Mouse (Mus musculus): Measurements from ENCODE around the gene Ggact.

The Ggact gene

DNA sequence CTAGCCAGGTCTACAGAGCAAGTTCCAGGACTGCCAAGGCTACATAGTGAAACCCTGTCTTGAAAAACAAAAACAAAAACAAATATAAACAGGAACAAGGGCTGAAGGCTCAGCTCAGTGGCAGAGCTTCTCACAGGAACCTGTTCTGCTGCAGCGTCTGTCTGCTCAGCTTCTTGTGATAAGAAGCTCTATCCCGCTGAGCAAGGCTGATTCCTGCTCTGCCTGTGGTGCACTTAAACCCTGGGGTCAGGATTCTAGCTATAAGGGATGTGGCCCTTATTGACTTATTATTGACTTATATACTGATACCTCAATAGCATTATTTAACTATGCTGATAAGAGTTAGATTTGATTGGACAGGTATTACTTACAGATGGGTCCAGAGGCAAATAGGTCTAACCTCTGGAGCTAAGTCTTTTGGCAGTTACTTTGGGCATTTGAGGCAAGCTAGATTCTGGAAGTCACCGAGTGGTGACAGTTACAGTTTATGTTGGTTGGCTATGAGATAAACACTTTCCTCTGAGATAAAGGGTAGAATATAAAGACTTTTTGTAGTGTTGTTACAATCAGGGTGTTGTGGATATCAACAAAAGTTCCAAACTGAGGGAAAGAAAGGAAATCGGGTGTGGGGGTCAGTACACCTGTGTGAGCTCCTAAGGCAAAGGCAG, 48.0 kb downstream of the Ggact start:
- DNase-seq: no peak

DNA sequence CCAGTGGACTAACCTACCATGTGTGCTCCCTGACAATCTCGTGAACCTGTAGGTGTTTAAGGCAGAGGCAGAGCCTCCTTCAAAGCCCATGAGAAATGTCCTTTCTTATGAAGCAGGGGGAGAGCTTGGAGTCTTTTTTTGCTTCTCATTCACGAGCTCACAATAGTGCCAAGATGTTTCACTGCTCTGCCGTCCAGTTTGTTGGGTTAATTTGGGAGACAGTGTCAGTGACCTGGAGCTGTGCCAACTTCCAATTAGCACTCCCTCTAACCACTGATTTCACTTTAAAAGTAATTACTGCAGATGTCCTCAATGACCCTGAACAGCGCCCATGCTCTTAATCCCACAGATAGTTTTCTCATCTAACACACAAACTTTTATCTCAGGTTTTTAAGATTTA, 50.9 kb downstream of the Ggact start:
- no peak for DNase-seq

DNA sequence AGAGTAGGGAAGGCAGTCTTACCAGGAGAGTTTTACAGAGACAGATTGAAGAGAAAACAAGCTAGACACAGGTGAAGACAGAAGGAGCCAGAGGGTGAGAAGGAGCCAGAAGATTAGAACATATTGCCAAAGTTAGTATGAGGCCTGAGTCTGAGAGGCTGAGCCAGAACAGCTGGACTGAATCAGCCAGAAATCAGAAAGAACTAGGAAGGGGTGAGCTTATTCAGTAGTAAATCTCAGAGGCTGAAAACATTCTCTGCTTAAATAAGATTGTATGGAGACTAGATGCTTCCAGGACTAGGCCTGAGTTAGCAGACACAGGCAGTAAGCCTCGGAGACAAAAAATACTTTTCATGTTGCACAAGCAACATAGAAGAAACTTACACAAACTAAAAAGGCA, 53.8 kb downstream of the Ggact start:
- no peak for DNase-seq

DNA sequence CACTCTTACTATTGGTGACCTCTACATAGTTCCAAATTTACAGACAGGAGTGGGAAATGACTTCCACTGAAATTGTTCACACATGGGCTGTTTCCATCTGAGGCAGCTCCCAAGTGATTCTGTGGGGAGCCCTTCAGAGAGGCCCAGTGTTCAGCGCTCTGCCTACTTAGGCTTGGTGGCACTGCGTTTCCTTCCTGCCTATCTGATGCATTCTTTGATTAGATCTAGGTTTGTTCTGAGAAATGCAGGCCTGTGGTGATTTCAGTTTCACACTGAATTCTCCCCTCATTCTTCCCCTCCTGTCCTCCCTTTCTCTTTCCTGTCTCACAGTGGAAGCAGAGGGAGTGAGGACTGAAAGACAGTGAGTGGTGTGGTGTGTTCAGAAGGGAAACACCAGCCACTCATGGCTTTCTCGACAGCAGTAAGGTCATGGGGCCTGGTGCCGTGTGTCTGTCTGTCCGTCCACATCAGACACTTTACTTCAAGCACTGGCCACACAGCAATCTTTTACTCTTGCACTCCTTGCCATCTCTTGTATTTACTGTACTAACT, 61.0 kb downstream of the Ggact start:
- no peak for DNase-seq

DNA sequence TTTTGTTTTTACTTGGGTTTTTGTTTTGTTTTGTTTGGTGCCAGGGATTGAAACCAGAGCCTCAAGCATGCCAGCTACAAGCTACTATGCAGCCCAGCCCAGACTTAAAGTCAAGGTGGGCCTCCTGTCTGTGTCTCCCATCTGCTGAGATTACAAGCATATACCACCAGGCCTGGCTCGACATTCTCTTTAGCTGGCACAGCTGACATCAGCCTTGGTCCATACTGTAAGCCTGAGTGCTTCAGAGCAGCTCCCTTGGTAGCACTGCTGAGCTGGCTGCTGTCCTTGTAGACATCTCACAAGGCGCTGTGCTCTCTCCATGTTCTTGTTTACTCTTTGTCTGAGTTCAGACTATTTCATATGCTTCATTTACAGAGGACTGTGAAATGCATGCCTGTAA, 76.5 kb downstream of the Ggact start:
- DNase-seq: no peak

DNA sequence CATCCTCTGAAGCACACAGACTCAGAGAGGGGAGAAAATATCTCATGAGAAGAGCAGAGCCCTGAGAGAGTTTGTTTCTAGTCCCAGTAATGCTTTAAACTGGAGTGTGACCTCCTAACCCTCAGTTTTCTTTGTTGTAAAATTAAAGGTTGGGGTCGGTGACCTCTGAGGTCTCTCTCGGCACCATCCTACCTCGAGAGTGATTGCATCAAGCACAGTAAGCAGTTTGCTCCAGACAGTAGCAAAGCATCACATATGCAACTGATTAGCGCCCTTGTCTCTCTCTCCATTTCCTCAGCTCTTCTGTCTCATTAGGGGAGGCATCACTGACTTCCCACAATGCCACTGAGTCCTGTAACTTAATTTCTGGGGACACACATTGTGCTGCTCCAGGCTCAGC, 77.3 kb downstream of the Ggact start:
- DNase-seq: no peak

DNA sequence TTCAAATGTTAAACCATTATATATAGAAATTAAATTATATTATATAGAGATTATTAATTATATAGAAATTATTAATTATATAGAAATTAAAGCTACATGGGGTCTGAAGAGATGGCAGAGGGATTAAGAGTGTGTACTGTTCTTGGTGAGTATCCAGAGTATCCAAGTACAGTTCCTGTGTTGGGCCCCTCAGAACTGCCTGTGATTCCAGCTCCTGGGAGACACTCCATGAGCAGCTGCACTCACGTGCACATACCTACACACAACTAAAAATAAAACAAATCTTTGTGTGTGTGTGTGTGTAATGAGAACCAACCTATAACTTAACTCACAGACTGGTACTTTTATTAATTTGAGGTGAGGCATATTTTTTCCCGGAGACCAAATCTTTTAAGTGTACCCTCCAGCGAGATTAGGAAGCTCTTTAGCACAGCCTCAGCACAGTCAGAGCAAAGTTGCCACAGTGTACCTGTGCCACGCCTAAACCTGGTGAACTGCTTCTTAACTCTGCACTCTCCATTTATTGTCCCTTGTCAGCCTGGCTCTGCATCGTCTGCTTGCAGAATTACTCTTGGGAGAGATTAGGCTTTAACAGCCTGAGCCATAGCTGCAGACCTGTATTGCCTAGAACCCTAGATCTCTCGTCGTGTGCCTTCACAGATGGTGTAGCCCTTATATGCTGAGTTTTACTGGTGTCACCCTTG, 77.9 kb downstream of the Ggact start:
- DNase-seq: no peak

DNA sequence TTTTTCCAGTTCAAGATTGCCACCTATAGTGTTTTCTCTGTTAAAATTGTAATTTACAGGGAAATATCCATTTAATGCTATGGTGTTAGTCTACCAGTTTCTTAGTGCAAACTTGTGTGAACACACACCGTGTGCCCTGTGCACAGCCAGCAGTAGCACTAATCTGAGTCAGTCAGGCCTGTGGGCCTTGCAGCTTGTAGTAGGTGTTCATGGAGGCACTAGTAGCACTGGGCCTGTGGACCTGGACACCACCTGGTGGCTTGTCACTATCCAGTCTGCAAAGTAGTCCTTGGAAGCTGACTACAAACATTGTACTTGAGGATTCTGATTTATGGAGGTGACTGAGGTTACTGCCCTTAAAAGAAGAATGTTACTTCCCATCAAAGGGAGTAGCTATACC, 78.8 kb downstream of the Ggact start:
- DNase-seq: no peak

DNA sequence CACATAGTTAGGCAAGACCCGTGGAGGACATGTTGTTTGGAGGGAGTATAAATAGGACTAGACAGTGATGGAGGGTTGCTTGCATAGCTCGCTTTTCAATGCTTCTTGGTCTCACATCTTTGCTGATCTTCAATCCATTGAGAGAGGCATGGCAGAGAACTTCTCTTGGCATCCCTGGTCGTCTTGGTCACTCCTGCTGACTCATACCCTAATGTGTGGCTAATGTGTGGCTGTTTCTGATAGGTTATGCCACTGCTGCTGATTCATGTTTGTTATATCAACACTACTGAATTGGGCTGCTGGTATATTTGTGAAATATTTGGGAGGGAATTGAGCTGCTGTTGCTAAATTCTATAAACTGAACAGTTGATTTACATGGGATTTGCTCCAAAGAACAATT, 79.9 kb downstream of the Ggact start:
- no peak for DNase-seq

DNA sequence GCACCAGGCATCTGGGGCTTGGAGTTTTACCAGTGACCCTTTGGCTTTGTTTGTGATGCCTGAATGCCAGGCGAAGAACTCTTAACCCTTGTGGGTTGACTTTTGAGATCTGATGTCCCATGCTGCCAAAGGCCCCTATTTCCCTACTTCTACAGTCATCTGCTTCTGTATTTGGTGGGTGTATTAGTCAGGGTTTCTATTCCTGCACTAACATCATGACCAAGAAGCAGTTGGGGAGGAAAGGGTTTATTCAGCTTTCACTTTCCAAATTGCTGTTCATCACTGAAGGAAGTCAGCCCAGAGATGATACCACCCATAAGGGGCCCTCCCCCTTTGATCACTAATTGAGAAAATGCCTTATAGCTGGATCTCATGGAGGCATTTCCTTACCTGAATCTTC, 83.1 kb downstream of the Ggact start:
- DNase-seq: no peak

DNA sequence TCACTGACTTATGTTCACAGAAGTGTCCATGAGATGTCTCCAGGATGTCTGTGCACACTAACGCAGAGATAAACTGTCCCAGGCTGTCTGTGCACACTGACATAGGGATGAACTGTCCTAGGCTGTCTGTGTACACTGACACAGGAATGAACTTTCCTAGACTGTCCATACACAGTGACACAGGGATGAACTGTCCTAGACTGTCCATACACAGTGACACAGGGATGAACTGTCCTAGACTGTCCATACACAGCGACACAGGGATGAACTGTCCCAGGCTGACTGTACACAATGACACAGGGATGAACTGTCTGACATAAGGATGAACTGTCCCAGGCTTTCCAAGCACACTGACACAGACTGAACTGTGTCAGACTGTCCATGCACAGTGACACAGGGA, 88.1 kb downstream of the Ggact start:
- DNase-seq: no peak

DNA sequence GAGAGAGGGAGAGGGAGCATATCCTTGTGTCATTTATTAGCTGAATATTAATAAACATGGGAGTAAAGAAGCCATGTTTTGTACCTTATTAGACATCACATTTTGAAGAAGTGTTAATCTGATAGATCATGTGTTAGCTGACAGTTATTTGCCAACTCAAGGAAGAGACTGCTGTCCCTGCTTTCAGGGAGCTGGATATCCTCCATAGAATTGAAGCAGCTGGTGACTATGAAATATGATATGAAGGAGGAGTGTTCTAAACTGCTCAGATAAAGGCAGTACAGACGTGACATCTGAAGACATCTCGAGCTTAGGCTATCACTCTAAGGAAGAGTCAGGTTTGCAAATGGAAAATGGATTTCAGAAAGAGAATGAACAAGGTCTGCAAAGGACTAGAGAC, 89.8 kb downstream of the Ggact start:
- DNase-seq: no peak

DNA sequence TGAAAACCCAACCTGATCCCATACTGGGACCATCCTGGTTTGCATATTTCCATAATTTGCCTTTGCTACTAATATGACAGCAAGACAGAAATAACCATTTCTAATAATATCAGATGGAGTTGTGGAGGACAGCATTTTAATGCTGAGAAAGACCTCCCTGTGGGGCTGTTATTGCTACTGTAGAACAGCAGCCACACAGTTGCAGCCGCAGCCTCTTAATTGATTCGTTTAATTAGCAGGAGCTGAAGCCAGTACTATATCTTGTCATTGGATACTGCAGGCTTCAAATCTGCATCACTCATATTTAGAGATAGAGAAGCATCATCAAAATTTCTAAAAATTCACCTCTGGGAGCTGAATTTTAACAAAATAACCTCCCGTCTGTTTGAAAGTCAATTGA, 92.6 kb downstream of the Ggact start:
- no peak for DNase-seq

DNA sequence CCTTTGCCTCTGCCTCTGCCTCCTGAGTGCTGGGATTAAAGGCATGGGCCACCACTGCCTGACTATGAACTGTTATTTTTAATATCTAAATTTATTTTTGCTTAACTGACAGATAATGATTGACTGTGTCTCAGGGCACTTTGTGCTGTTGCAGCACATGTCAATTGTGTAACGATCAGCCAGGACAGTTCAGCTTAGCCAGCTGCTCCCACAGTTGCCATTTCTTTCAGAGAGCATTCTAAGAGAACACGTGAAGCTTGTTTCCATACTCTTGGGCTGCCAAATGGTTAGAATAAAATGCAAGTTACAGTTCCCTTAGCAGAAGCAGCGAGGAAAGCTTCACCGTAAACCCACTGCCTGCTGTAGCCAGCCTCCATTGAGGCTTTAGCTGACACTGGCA, 113.3 kb downstream of the Ggact start:
- DNase-seq: no peak

DNA sequence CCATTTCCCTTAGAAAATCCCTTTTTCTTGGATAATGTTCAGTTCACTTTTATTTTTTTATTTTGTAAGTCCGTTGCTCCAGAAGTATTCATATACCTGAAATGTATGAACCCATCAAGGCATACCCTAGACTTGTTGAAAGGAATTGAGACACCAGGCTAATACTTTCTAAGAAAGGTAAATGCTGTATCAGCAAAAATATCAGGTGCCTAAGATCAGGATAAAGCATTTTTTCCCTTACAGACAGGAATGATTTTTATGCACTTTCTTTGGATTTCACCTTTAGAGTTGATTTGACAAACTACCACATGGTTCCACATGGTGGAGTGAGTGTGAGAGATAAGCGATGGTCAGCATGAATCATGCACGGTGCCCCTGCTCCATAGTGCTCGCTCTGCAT, 120.2 kb downstream of the Ggact start:
- no peak for DNase-seq

DNA sequence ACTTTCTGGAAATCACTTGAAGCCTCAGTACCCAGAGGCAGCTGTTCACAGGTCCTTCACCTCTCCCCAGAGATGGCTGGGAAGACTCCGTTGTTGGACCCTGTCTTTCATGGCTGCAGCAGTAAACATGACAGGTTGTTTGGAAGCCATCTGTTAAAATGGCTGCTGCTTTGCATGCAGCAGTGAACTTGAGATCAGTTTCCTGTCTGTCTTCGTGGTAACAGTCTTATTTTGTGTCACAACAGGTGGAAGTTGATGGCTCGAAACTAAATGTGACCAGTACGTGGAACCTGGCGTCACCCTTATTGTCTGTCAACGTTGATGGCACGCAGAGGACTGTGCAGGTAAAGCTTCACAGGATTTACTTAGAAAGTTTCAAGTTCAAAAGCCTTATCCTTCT, 123.4 kb downstream of the Ggact start:
- DNase-seq: no peak

DNA sequence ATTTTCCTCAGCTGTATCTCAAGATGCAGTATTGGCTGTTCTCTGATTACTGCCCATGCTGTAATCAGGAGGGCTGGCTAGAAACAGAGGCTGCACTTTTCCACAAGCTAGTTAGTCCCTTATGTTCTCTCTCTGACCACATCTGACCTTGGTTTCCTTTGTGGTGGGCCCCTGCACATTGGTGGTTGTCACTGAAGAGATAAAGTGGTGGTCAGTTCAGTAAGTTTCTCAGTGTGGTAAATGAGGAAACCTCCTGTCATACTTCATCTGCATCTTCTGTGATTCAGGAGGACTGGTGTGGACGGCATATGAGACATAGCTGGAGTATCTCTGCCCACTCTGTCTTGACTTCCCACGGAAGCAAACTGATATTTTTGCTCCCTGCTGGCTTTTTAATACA, 125.4 kb downstream of the Ggact start:
- DNase-seq: no peak

DNA sequence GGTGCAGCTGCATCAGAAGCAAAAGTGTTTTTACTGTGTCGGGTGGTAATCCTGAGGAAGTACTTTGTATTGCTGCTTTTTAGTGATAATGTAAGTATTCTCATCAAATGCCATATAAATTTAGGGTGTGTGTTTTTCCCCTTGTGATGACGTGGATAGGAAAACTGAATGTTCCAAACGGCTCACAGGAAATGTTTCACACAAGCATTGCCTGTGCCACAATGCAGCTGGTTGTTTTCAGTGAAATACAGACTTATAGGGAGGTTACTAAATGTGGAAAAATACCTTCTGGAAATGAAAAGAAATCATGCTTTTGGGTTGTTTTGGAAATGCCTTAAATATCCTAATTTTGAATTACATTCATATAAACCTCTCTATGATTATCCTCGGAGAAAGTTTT, 128.9 kb downstream of the Ggact start:
- no peak for DNase-seq

DNA sequence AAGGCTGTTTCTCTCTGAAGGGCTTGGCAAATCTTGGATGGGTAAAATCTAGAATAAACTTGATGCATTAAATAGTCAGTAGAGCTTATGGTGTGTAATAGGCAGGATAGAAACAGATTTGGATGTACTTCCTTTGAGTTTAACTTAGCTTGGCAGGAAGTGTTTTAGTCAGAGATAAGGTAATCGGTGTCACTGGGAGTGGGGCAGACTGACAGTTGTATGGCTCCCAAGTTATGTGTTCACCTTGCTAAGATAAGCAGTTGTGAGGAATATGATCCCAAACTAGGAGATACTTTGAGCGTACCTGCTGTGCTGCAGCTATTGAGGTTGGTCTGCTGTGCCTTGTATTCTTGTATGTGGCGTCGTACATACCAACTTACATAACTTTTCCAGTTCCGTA, 147.1 kb downstream of the Ggact start:
- no peak for DNase-seq

All from kidney, adult 11 months (tissue).